Mouse (Mus musculus) gastrocnemius, adult 2 months (tissue): ENCODE results near the gene Hsd17b6. TPM values are rescaled to one million over a fixed set of nuclear protein-coding genes. Genes with fewer than 3 reads are reported as not detected.

Source experiments
- DNase-seq: peaks from one replicate; pipeline ENCODE4 v3.0.0; 2022
- H3K27ac ChIP-seq: fragments of 200-600 bp; 2 replicates; pipeline ENCODE4 v1.8.1; 2022; ENCODE audit warnings: mild to moderate bottlenecking
- H3K4me3 ChIP-seq: fragments of 200-600 bp; 2 replicates; pipeline ENCODE4 v1.8.1; 2022; ENCODE audit warnings: mild to moderate bottlenecking, moderate library complexity
- CTCF ChIP-seq: fragments of 200-600 bp; IDR thresholded peaks from 2 replicates; pipeline ENCODE4 v1.8.1; 2022; ENCODE audit warnings: antibody characterized with exemption, mild to moderate bottlenecking, moderate library complexity
- intact Hi-C: fragments of 180-260 bp; cut with DNase I; formaldehyde crosslinking; loops from one replicate; pipeline ENCODE4 v1.15.1; 2025
- total RNA-seq, 2 experiments: library from RNA; stranded (reverse); gene quantifications; 2 replicates each; pipeline ENCODE4 v1.2.3; 2021

Gene Hsd17b6
- total RNA-seq, 2 experiments from 2014 or later, result not detected

DNA sequence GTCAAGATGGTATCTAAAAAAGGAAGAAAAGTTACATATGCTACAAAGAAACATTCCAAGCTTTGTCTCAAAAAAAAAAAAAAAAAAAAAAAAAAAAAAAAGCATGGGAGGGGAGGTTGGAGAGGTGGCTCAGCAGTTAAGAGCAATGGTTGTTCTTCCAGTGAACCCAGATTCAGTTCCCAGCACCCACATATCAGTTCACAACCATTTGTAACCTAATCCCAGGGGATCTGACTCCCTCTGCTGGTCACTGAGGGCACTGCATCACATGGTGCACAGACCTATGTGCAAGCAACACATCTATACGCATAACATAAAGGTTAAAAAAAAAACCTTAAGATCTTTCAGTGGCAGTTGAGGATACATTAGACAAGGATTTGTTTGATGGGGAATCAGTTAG lies 9.2 kb downstream of the Hsd17b6 start:
- DNase-seq, result no peak
- Histone ChIP-seq H3K27ac (no peak overlapping the region), H3K4me3 (no peak overlapping the region)
- intact Hi-C loops, result no loop called here
- TF ChIP-seq CTCF, result peak; percentile 29; the same call in 1 of the 2 replicates

DNA sequence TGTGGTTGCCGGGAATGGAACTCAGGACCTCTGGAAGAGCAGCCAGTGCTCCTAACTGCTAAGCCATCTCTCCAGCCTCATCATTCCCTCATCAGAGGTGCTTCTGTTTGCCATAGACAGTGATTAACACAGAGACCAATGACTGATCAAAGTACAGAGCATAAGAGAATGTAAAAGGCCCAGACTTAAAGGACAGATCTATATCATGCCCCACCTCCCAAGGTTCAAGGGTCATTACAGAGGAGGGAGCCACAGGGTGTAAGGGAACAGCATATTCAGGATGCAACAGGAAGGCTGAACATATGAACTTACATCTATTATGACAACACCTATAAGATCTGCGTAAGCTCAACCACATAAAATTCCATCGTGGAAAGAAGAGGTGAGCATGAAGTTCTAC lies 10.7 kb downstream of the Hsd17b6 start:
- Histone ChIP-seq H3K27ac (no peak overlapping the region), H3K4me3 (no peak overlapping the region)
- intact Hi-C loops, result no loop called here
- TF ChIP-seq CTCF, result no peak
- DNase-seq, result no peak

DNA sequence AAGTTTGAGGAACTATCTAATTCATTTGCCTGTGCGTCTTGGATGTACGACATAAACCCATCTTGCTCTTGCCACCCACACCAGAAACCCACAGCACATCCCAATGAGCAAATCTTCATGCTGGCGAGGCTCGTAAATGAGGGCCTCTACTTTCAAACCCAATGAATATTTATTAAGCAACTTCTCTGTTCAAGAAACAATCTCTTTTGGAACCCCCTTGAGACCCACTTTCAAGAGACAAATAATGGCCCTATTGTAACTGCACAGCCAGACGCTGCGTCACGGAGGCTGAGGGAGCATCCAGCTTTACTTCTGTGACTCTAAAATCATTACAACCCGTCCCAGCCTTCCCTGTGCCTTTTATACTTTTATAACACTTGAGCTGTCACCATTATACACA lies 21.8 kb downstream of the Hsd17b6 start:
- TF ChIP-seq CTCF, result no peak
- H3K27ac ChIP-seq, result no peak overlapping the region
- intact Hi-C loops, result no loop called here

DNA sequence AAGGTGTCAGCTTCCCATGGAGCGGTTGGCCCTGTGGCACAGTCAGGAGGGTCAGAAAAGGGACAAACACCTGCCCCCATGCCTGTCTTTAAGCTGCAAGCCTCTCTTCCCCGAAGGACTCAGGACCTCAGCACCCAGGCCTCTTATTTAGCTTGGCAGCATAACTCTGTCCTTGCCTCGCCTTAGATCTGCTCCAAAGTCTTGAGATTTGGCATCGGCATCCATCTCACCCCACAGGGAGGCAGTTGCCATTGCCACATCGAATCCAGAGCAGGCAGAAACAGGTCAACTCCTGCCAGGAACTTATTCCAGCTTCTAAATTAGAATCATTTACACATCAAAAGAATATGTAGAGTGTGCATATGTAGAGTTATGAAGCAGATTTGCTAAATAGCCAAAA lies 22.8 kb downstream of the Hsd17b6 start:
- peak; percentile 18 for DNase-seq
- no peak overlapping the region for H3K4me3 ChIP-seq
- TF ChIP-seq CTCF, result no peak
- H3K27ac ChIP-seq, result no peak overlapping the region
- intact Hi-C loops, result no loop called here

More for the DNA sequence above, 21.8 kb downstream of the Hsd17b6 start:
- DNase-seq, result no peak
- no peak overlapping the region for H3K4me3 ChIP-seq

DNA sequence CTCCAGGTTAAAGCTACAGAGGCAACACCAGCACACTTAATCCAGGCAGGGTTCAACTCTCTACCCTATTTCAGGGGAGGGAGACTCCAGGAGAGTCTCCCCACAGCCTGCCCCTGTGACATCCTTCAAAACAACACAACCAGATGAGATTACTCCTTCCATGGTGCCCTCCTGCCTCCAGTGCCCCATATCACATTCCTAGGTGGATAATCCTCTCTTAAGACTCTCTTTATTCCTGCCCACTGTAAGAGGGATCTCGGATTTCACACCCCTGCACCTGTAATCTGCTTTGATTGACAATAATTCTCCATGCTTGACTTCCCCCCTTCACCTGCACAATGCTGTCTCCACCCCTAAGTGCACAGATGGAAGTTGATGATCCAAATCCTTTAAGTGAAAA lies 31.9 kb downstream of the Hsd17b6 start:
- TF ChIP-seq CTCF, result no peak
- intact Hi-C loops, result no loop called here
- H3K27ac ChIP-seq, result no peak overlapping the region
- H3K4me3 ChIP-seq, result no peak overlapping the region
- no peak for DNase-seq

DNA sequence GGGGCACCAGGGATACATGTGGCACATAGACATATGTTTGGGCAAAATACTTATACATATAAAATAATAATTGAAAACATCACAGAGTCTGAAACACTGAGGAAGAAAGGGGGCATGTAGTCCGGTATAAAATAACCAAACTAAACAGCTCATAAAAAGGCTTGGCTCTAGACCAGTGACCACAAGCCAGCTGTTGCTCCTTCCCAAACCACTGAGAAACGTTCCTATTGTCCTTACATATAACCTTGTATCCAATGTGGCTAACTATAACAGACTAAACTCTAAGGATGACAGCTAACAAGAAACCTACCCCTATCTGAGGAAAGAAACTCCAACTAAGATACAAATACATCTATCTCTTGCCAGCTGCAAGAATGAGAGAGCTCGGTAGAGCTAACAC lies 33.3 kb downstream of the Hsd17b6 start:
- intact Hi-C loops, result no loop called here
- DNase-seq, result no peak
- H3K27ac ChIP-seq, result no peak overlapping the region
- no peak for TF ChIP-seq CTCF
- no peak overlapping the region for H3K4me3 ChIP-seq

DNA sequence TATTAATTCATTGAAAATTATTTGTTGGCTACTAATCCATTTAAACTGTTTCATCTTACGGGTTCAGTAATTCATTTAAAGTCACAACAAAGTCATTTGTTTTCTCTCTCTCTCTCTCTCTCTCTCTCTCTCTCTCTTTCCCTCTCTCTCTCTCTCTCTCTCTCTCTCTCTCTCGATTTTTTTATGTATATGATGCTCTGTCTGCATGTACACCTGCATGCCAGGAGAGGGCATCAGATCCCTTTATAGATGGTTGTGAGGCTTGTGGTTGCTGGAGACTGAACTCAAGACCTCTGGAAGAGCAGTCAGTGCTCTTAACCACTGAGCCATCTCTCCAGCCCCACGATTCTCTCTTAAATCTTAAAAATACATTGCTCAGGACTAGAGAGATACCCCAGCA lies 36.3 kb downstream of the Hsd17b6 start:
- TF ChIP-seq CTCF, result no peak
- DNase-seq, result no peak
- Histone ChIP-seq H3K4me3 (no peak overlapping the region), H3K27ac (no peak overlapping the region)
- intact Hi-C loops, result no loop called here

DNA sequence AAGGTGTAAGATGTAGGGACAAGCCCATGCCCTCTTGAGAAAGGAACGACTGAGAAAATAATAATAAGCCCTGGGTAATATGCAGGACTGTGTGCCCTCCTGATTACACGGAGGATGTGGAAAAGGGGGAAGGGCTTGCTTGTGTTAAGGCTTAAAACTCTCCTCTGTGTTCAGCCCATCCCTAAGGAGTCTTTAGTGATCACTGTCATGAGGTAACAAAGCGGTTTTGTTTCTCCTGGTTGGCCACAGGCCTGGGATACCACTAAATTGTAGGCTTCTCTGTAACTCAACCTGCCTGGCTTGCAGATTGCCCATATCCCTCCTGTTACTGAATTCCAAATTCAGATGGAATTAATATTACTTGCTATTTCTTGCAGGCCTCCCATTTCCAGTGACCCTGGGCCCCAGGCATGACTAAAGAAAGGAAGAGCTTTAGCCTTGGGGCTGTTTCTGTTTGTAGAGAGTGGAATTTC lies 37.0 kb downstream of the Hsd17b6 start:
- no peak for DNase-seq
- no peak overlapping the region for H3K27ac ChIP-seq

DNA sequence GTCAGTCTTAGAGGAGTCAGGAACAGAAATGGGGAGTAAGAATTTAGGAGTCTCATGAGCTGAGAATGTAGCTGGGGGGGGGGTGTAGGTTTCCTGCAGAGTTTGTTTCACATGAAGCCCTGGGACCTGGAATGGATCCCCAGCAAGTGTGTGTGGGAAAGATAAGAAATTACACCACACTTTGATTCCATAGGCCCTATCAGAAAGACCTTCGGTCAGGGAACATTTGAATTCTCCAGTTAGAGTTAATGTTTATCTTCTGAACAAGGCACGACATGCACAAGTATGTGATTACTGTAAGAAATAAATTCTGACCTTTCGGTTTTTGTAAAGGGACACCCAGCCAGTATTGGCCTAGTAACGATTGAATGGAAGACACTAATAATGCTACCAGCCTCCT lies 37.6 kb downstream of the Hsd17b6 start:
- H3K27ac ChIP-seq, result no peak overlapping the region

More for the DNA sequence above, 37.0 kb downstream of the Hsd17b6 start:
- H3K4me3 ChIP-seq, result no peak overlapping the region
- intact Hi-C loops, result no loop called here
- no peak for TF ChIP-seq CTCF

DNA sequence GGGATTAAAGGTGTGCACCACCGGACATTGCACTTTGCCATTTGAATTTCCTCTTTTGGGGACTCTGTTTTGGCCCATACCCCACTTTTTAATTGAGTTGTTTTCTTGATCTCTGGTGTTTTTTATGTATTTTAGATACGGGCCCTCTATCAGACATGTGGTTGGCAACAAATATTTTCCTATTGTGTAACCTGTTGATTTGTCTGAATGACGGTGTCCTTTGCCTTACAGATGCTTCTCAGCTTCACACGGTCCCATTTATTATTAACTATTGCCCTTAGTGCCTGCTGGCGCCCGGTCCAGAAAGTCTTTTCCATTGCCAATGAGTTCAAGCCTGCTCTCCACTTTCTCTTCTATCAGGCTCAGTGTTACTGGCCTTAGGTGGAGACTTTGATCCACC lies 40.9 kb downstream of the Hsd17b6 start:
- no peak for DNase-seq
- no peak overlapping the region for H3K4me3 ChIP-seq
- TF ChIP-seq CTCF, result no peak
- no peak overlapping the region for H3K27ac ChIP-seq
- intact Hi-C loops, result no loop called here

More for the DNA sequence above, 37.6 kb downstream of the Hsd17b6 start:
- DNase-seq, result no peak
- no peak for TF ChIP-seq CTCF
- intact Hi-C loops, result no loop called here
- H3K4me3 ChIP-seq, result no peak overlapping the region

DNA sequence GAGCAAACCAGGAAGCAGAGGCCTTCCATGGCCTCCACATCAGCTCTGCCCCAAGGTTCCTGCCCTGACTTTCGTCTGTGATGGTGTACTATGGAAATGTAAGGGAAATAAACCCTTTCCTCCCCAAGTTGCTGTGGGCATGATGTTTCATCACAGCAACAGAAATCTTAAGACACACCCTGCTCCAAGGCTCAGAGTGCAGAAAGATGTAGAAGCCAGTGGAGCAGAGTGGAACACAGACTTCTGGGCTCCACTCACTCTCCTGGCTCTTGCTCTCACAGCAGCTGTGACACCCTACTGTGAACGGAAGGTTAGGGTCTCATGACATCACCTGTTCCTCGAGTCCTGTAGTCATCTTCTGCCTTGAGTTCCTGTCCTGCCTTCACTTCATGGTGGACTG lies 43.4 kb downstream of the Hsd17b6 start:
- no peak overlapping the region for H3K27ac ChIP-seq
- no peak for TF ChIP-seq CTCF
- intact Hi-C loops, result no loop called here
- no peak overlapping the region for H3K4me3 ChIP-seq
- no peak for DNase-seq

DNA sequence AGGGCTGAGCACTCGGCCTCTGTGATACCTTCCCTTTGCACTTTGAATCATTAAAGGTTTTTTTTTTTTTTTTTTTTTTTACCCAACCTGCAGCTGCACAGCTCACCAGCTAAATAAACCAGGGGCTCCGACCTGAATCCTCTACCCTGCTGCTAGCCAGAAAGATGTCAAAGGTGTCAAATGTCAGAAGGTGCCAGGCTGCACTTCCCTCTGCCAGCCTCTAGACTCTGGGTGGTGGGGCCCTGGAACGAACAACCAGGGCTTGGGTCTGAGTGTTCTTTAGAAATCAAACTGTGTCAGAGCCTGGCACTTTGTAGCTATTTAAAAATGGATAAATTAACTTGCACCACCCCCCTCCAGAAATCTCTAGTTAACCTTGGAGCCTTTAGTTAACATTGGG lies 45.0 kb downstream of the Hsd17b6 start:
- TF ChIP-seq CTCF, result no peak
- no peak for DNase-seq
- no peak overlapping the region for H3K27ac ChIP-seq
- intact Hi-C loops, result no loop called here
- no peak overlapping the region for H3K4me3 ChIP-seq

DNA sequence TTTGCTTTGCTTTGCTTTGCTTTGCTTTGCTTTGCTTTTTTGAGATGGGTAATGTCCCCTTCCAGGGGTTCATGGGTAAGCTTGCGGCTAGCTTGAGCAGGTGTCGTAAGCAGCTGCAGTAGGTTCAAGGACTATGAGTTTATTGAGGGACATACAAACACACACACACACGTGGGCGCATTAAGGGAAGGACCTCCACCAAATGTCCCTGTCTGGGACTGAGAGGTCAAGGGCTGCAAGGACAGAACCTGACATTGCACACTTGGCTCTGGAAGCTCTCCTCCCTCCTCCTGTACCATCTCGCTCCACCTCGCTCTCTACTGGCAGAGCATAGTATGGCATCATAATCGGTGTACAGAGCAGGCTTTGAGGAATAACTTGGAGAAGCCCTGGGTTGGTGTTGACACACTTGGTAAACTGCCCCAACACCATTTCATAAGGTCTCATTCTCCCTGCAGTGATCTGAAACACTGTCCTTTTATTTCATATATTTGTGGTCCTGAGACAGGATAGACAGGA lies 48.2 kb downstream of the Hsd17b6 start:
- intact Hi-C loops, result loop anchor here (10.0 kb wide), 1 partner anchor 226 kb away; the partner anchor contains the start of gene Rbms2
- H3K27ac ChIP-seq, result no peak overlapping the region
- TF ChIP-seq CTCF, result no peak
- no peak for DNase-seq
- H3K4me3 ChIP-seq, result no peak overlapping the region

DNA sequence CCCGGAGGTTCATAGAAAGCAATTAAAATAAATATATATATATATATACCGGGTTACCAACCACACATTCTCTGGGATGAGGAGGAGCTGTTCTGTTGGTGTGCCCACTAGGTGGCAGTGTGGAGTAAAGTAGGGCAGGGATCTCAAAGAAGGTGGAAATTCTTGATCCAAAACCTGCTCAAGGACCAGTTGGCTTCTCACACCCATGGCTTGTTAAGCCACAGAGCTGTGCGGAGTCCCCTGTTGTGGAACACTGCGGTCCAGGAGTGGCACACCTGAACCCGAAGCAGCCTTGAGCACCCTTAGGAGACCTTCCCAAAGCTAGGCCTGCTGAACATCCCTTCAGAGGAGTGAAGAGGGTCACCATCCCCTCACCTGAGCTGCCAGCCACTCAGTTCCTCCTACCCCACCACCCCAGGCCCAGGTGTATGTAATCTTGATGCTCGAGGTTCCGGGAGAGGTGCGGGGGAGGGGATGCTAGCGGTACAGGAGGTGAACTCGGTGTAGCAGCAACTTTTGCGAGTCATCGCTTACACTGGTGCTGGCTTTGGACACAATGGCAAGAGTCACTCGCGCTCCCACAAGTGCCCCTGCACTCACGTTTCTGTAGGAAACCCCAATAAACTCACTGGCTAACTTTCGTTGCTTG lies 51.1 kb downstream of the Hsd17b6 start:
- intact Hi-C loops, result loop anchor here (1.0 to 10.0 kb wide), 2 partner anchors 52 to 229 kb away; partner anchors contain the start of gene Rbms2
- Histone ChIP-seq H3K4me3 (no peak overlapping the region), H3K27ac (no peak overlapping the region)
- TF ChIP-seq CTCF, result peak; percentile 87
- peak; percentile 81 for DNase-seq
